ENCODE assay signal across 9 mouse cellular contexts in genomic region chr10:39321623-39321985, GRCm38 (mm10). TPM values are rescaled to one million over a fixed set of nuclear protein-coding genes. Genes with fewer than 3 reads are reported as not detected.
DNase-seq lines count a peak whose midpoint lies in the region; ATAC-seq and TF ChIP-seq lines count a peak whose summit lies in the region.
"Had no signal": no experiment of that assay in that cellular context is flagged by ENCODE, and none has a peak within 500 bp of the region (broad histone marks: within the 10 kb centered on the region; RNA-seq: fewer than 3 reads in every experiment).

No protein-coding gene starts in this region.

- H3K9ac ChIP-seq in forebrain, embryonic 11.5 days (ENCODE audit: low read length), result no peak overlapping the region
- H3K9ac ChIP-seq in lung, postnatal 0 days (replicated peaks; ENCODE audit: low read depth), result no peak overlapping the region
- H3K9ac ChIP-seq in neural tube, embryonic 13.5 days, result no peak overlapping the region

- no peaks in the 10 kb centered on the region for H3K36me3 ChIP-seq in forebrain, embryonic 11.5 days (ENCODE audit: control insufficient read depth, insufficient read depth, low read length)
- no peaks in the 10 kb centered on the region for H3K36me3 ChIP-seq in forebrain, embryonic 10.5 days (replicated peaks)
- H3K36me3 ChIP-seq in lung, postnatal 0 days (ENCODE audit: insufficient read depth, low read length), result no peaks in the 10 kb centered on the region
- no peaks in the 10 kb centered on the region for H3K36me3 ChIP-seq in neural tube, embryonic 13.5 days

- no peak overlapping the region for H3K4me3 ChIP-seq in forebrain, embryonic 11.5 days (ENCODE audit: low read depth, low read length)
- no peak overlapping the region for H3K4me3 ChIP-seq in forebrain, embryonic 10.5 days
- H3K4me3 ChIP-seq in lung, postnatal 0 days (ENCODE audit: low read depth, low read length), result no peak overlapping the region
- H3K4me3 ChIP-seq in neural tube, embryonic 13.5 days, result no peak overlapping the region
- no peak overlapping the region for H3K4me3 ChIP-seq in gastrocnemius, adult 2 months
- H3K4me3 ChIP-seq: megakaryocyte, embryonic 14.5 days had no signal

- no peaks in the 10 kb centered on the region for H3K9me3 ChIP-seq in forebrain, embryonic 11.5 days (ENCODE audit: control insufficient read depth, low read length)
- H3K9me3 ChIP-seq in forebrain, embryonic 10.5 days, result no peaks in the 10 kb centered on the region
- no peaks in the 10 kb centered on the region for H3K9me3 ChIP-seq in lung, postnatal 0 days (ENCODE audit: low read length)
- no peaks in the 10 kb centered on the region for H3K9me3 ChIP-seq in neural tube, embryonic 13.5 days

- intact Hi-C loops in gastrocnemius, adult 2 months (cut with DNase I), result no loop called here

- TF ChIP-seq CTCF in lung, postnatal 0 days (IDR thresholded peaks at IDR 0.05), result no peak
- TF ChIP-seq CTCF in gastrocnemius, adult 2 months (IDR thresholded peaks at IDR 0.05), result no peak

- ATAC-seq in forebrain, embryonic 11.5 days (replicated peaks; ENCODE audit: low FRiP score), result 0 out of 2 replicates have a peak, but pooled peaks have one; percentile 12
- ATAC-seq in lung, postnatal 0 days, result no peak
- ATAC-seq in granulocyte monocyte progenitor cell, adult 5-6 weeks (replicated peaks; ENCODE audit: poor library complexity, severe bottlenecking), result peak; percentile 1; the same call in 1 of the 2 replicates
- ATAC-seq in neural tube, embryonic 13.5 days (ENCODE audit: low read depth), result 0 out of 2 replicates have a peak, but pooled peaks have one; percentile 27

- H3K27me3 ChIP-seq in forebrain, embryonic 11.5 days (ENCODE audit: control insufficient read depth, insufficient read depth, low read length), result no peaks in the 10 kb centered on the region
- H3K27me3 ChIP-seq in forebrain, embryonic 10.5 days (ENCODE audit: poor library complexity, severe bottlenecking), result no peaks in the 10 kb centered on the region
- H3K27me3 ChIP-seq in lung, postnatal 0 days (replicated peaks; ENCODE audit: insufficient read depth, low read length), result no peaks in the 10 kb centered on the region
- H3K27me3 ChIP-seq in neural tube, embryonic 13.5 days, result no peaks in the 10 kb centered on the region

- TF ChIP-seq EP300 in lung, postnatal 0 days (IDR thresholded peaks at IDR 0.05), result no peak

- H3K4me2 ChIP-seq in forebrain, embryonic 11.5 days (ENCODE audit: low read depth, low read length, severe bottlenecking), result no peak overlapping the region
- H3K4me2 ChIP-seq in lung, postnatal 0 days (replicated peaks; ENCODE audit: low read depth, low read length), result peak overlapping the region; percentile 17; the same call in 1 of the 2 replicates
- H3K4me2 ChIP-seq in neural tube, embryonic 13.5 days, result peak overlapping the region; percentile 4

- no peak for DNase-seq in forebrain, embryonic 11.5 days (ENCODE audit: low spot score)
- DNase-seq in forebrain, embryonic 10.5 days (ENCODE audit: extremely low spot score, low spot score), result no peak
- no peak for DNase-seq in lung, postnatal 0 days (ENCODE audit: low spot score)
- no peak for DNase-seq in lung, postnatal 4 days
- DNase-seq in gastrocnemius, adult 2 months, result no peak
- no peak for DNase-seq in frontal cortex, postnatal 10 days (ENCODE audit: low spot score in 2 of 2)

- WGBS in forebrain, embryonic 11.5 days, result 76% methylated on average over 9 of the region's 9 CpGs
- WGBS in forebrain, embryonic 10.5 days, result 81% methylated on average over 9 of the region's 9 CpGs
- 62% methylated on average over 9 of the region's 9 CpGs for WGBS in lung, postnatal 0 days
- 62% methylated on average over 9 of the region's 9 CpGs for WGBS in neural tube, embryonic 13.5 days

- H3K4me1 ChIP-seq in forebrain, embryonic 11.5 days (replicated peaks; ENCODE audit: control insufficient read depth, insufficient read depth, low read length), result no peaks in the 10 kb centered on the region
- H3K4me1 ChIP-seq in forebrain, embryonic 10.5 days, result peaks cover 18% of the 10 kb centered on the region
- H3K4me1 ChIP-seq in lung, postnatal 0 days (ENCODE audit: insufficient read depth, low read depth, low read length), result no peaks in the 10 kb centered on the region
- H3K4me1 ChIP-seq in neural tube, embryonic 13.5 days (replicated peaks), result peaks cover 20% of the 10 kb centered on the region

- no peak overlapping the region for H3K27ac ChIP-seq in forebrain, embryonic 11.5 days (ENCODE audit: low read depth, low read length)
- no peak overlapping the region for H3K27ac ChIP-seq in forebrain, embryonic 10.5 days
- H3K27ac ChIP-seq in lung, postnatal 0 days (ENCODE audit: low read length), result no peak overlapping the region
- peak overlapping the region; percentile 9; the same call in 1 of the 2 replicates for H3K27ac ChIP-seq in neural tube, embryonic 13.5 days (replicated peaks)
- H3K27ac ChIP-seq in gastrocnemius, adult 2 months, result no peak overlapping the region

RNA-seq across cellular contexts. Expression of gene Fyn, which starts 47.1 kb away (rescaled TPM):
- 42.7 and 44.6 TPM in 2 replicates for polyA plus RNA-seq in forebrain, embryonic 11.5 days (2014; fragmentation: Nextera tagmentation; extraction: Ambion mirVana)
- 20.5 and 21.4 TPM in 2 replicates for polyA plus RNA-seq in forebrain, embryonic 10.5 days (2016; fragmentation: Nextera tagmentation; extraction: Ambion mirVana)
- 21.1 and 23.0 TPM in 2 replicates for polyA plus RNA-seq in lung, postnatal 0 days (2015; fragmentation: Nextera tagmentation; extraction: Ambion mirVana)
- total RNA-seq in granulocyte monocyte progenitor cell, adult 5-6 weeks (2014; fragmentation: Nextera tagmentation), result 5.3 and 8.8 TPM in 2 replicates
- total RNA-seq in granulocyte monocyte progenitor cell, adult 5-6 weeks (2017), result 5.6 and 6.6 TPM in 2 replicates
- 71.6 and 74.9 TPM in 2 replicates for polyA plus RNA-seq in neural tube, embryonic 13.5 days (2015; fragmentation: Nextera tagmentation; extraction: Ambion mirVana)
- total RNA-seq in gastrocnemius, adult 2 months (2021), result 10 to 100 TPM in 1 of 2 experiments, 1 to 10 TPM in 1; 7.3 to 12.0 TPM
